In genomic region chr17:29078519-29079383, GRCm38 (mm10) we compare ENCODE assay signal across 8 mouse cellular contexts. TPM values are rescaled to one million over a fixed set of nuclear protein-coding genes. Genes with fewer than 3 reads are reported as not detected.
DNase-seq lines count a peak whose midpoint lies in the region; ATAC-seq and TF ChIP-seq lines count a peak whose summit lies in the region.

No protein-coding gene starts in this region.

- no peaks in the 10 kb centered on the region for H3K9me3 ChIP-seq in intestine, embryonic 15.5 days

- peak overlapping the region; percentile 70 for H3K27ac ChIP-seq in testis, adult 2 months (ENCODE audit: control insufficient read depth, insufficient read depth, low read depth, low read length)
- H3K27ac ChIP-seq in intestine, embryonic 15.5 days: no peak overlapping the region

- peak overlapping the region; percentile 63 for H3K4me2 ChIP-seq in intestine, embryonic 15.5 days (replicated peaks)

- peak; percentile 34; the same call in 1 of the 2 replicates for ATAC-seq in intestine, embryonic 15.5 days
- peak; percentile 42 for ATAC-seq in neutrophil, adult 5-6 weeks (ENCODE audit: extremely low read depth, insufficient number of reproducible peaks, low FRiP score, poor library complexity, severe bottlenecking)

- TF ChIP-seq POLR2A in testis, adult 2 months (IDR thresholded peaks at IDR 0.05; ENCODE audit: control insufficient read depth, low read depth, low read length): 0 out of 2 replicates have a peak, but pooled peaks have one; percentile 44
- TF ChIP-seq POLR2A in brain, embryonic 14.5 days (IDR thresholded peaks at IDR 0.05; ENCODE audit: borderline replicate concordance, extremely low read depth, insufficient read depth, insufficient read length, poor library complexity, severe bottlenecking): no peak

- DNase-seq in testis, postnatal 10 days (ENCODE audit: low spot score): no peak
- DNase-seq in brain, embryonic 14.5 days (ENCODE audit: low read depth): peak; percentile 58
- DNase-seq in gastrocnemius, postnatal 25 days: peak; percentile 89
- peak; percentile 88 to 90 for DNase-seq in lung, adult 18-20 months
- DNase-seq in thymus, postnatal 25 days: no peak

- H3K4me3 ChIP-seq in testis, adult 2 months (ENCODE audit: control insufficient read depth, low read depth, low read length): peak overlapping the region; percentile 62
- H3K4me3 ChIP-seq in intestine, embryonic 15.5 days (replicated peaks): peak overlapping the region; percentile 19; the same call in 1 of the 2 replicates

- H3K27me3 ChIP-seq in testis, adult 2 months (ENCODE audit: control insufficient read depth, insufficient read depth, low read length): no peaks in the 10 kb centered on the region
- H3K27me3 ChIP-seq in intestine, embryonic 15.5 days (replicated peaks): 0 out of 2 replicates have a peak, but pooled peaks cover 3% of the 10 kb centered on the region

- 13% methylated on average over 25 of the region's 25 CpGs for WGBS in intestine, embryonic 15.5 days

- no peak for TF ChIP-seq CTCF in testis, adult 2 months (IDR thresholded peaks at IDR 0.05; ENCODE audit: control insufficient read depth, insufficient read depth, insufficient replicate concordance, low read depth, low read length)
- no peak for TF ChIP-seq CTCF in brain, embryonic 14.5 days (IDR thresholded peaks at IDR 0.05; ENCODE audit: borderline replicate concordance, extremely low read depth, insufficient read depth, insufficient read length)

- H3K4me1 ChIP-seq in testis, adult 2 months (ENCODE audit: control insufficient read depth, insufficient read depth, low read length): peaks cover 23% of the 10 kb centered on the region
- peaks cover 26% of the 10 kb centered on the region for H3K4me1 ChIP-seq in intestine, embryonic 15.5 days (replicated peaks)

- H3K36me3 ChIP-seq in testis, adult 2 months (ENCODE audit: control insufficient read depth, insufficient read depth, low read length): no peaks in the 10 kb centered on the region
- H3K36me3 ChIP-seq in intestine, embryonic 15.5 days: no peaks in the 10 kb centered on the region

- 0 out of 2 replicates have a peak overlapping the region, but pooled peaks have one; percentile 26 for H3K9ac ChIP-seq in intestine, embryonic 15.5 days

RNA-seq across cellular contexts. Expression of gene Cdkn1a, which starts 12.0 kb away (rescaled TPM):
- polyA plus RNA-seq in testis, adult 2 months (2012; rRNA removed): 10.5 and 11.3 TPM in 2 replicates
- polyA plus RNA-seq in brain, embryonic 14.5 days (2012; rRNA removed): 23.9 and 28.9 TPM in 2 replicates
- total RNA-seq in gastrocnemius, postnatal 25 days (2021): 10 to 100 TPM; 30.4 to 42.0 TPM
- 92.2 and 98.3 TPM in 2 replicates for polyA plus RNA-seq in intestine, embryonic 15.5 days (2015; fragmentation: Nextera tagmentation; extraction: Ambion mirVana)
- total RNA-seq in neutrophil, adult 5-6 weeks (2017): 1.3 and 2.1 TPM in 2 replicates

RNA-seq across cellular contexts. Expression of gene Rab44, which starts 35.2 kb away (rescaled TPM):
- polyA plus RNA-seq in testis, adult 2 months (2012; rRNA removed): 2.4 TPM in 1 of 2 replicates, not detected in the other
- polyA plus RNA-seq in brain, embryonic 14.5 days (2012; rRNA removed): 0.23 and 0.49 TPM in 2 replicates
- under 1 TPM; 0.33 to 0.78 TPM for total RNA-seq in gastrocnemius, postnatal 25 days (2021)
- polyA plus RNA-seq in intestine, embryonic 15.5 days (2015; fragmentation: Nextera tagmentation; extraction: Ambion mirVana): 0.53 and 0.61 TPM in 2 replicates
- total RNA-seq in neutrophil, adult 5-6 weeks (2017): 92.5 and 114 TPM in 2 replicates

RNA-seq across cellular contexts. Expression of gene Srsf3, which starts 46.3 kb away (rescaled TPM):
- polyA plus RNA-seq in testis, adult 2 months (2012; rRNA removed): 75.4 and 83.4 TPM in 2 replicates
- polyA plus RNA-seq in brain, embryonic 14.5 days (2012; rRNA removed): 330 and 391 TPM in 2 replicates
- 10 to 100 TPM; 36.4 to 48.2 TPM for total RNA-seq in gastrocnemius, postnatal 25 days (2021)
- polyA plus RNA-seq in intestine, embryonic 15.5 days (2015; fragmentation: Nextera tagmentation; extraction: Ambion mirVana): 485 and 544 TPM in 2 replicates
- 576 and 624 TPM in 2 replicates for total RNA-seq in neutrophil, adult 5-6 weeks (2017)

Comparison
In these comparisons a context has a peak if more than half of its experiments do, and no peak if none do; other contexts are left out.
1. DNase-seq: peak in brain, embryonic 14.5 days (single experiment), gastrocnemius, postnatal 25 days (single experiment) and lung, adult 18-20 months (2 of 2); none in testis, postnatal 10 days (single experiment) and thymus, postnatal 25 days (single experiment).